Comparison of ENCODE assay signal across 9 mouse cellular contexts in the genomic region with DNA sequence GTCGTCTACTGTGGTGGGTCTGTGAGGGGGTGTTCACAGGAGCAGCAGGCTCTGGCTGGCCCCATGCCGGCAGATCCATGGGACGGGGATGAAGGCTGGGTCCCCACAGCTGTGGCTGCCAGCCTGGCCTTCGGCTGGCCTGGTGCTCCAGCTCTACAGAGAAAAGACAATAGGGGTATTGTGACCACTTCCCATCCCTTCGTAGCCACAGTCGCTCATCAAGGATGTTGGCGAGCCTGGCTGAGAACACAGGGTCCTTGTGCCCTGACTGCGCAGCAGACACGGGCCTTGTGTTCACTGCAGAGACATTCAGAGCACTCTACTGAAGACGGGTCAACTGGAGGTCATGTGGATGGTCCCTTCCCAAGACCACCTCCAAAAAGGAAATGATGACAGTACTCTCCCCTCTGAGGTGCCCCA.
A peak's percentile ranks its signal among the peaks of the same experiment; 100 is the strongest.
DNase-seq lines count a peak whose midpoint lies in the region; ATAC-seq and TF ChIP-seq lines count a peak whose summit lies in the region.
"Had no signal": no experiment of that assay in that cellular context is flagged by ENCODE, and none has a peak within 500 bp of the region (broad histone marks: within the 10 kb centered on the region; RNA-seq: fewer than 3 reads in every experiment).

No protein-coding gene starts in this region.

- H3K4me3 ChIP-seq in limb, embryonic 14.5 days (replicated peaks; ENCODE audit: low read length) = no peak overlapping the region
- no peak overlapping the region for H3K4me3 ChIP-seq in liver, embryonic 11.5 days (ENCODE audit: low read depth, low read length)
- H3K4me3 ChIP-seq: limb, embryonic 12.5 days had no signal

- no peaks in the 10 kb centered on the region for H3K27me3 ChIP-seq in limb, embryonic 14.5 days (ENCODE audit: control insufficient read depth, insufficient read depth, low read length)
- no peaks in the 10 kb centered on the region for H3K27me3 ChIP-seq in liver, embryonic 11.5 days (replicated peaks; ENCODE audit: control insufficient read depth, insufficient read depth, low read length)

- no peak overlapping the region for H3K4me2 ChIP-seq in limb, embryonic 14.5 days (replicated peaks; ENCODE audit: low read depth, low read length, severe bottlenecking)
- H3K4me2 ChIP-seq in liver, embryonic 11.5 days = no peak overlapping the region
- H3K4me2 ChIP-seq: limb, embryonic 12.5 days had no signal

- no peak overlapping the region for H3K27ac ChIP-seq in limb, embryonic 14.5 days (replicated peaks; ENCODE audit: low read depth, low read length)
- no peak overlapping the region for H3K27ac ChIP-seq in liver, embryonic 11.5 days (ENCODE audit: low read depth, low read length)
- H3K27ac ChIP-seq: limb, embryonic 12.5 days had no signal

- H3K9me3 ChIP-seq in limb, embryonic 14.5 days (ENCODE audit: control insufficient read depth, low read length) = no peaks in the 10 kb centered on the region
- no peaks in the 10 kb centered on the region for H3K9me3 ChIP-seq in liver, embryonic 11.5 days (ENCODE audit: control insufficient read depth, low read length)

- H3K9ac ChIP-seq in limb, embryonic 14.5 days (ENCODE audit: low read depth, low read length, severe bottlenecking) = no peak overlapping the region
- no peak overlapping the region for H3K9ac ChIP-seq in liver, embryonic 11.5 days (ENCODE audit: low read depth, low read length)
- H3K9ac ChIP-seq: limb, embryonic 12.5 days had no signal

- TF ChIP-seq POLR2A in limb, embryonic 14.5 days (IDR thresholded peaks at IDR 0.05; ENCODE audit: borderline replicate concordance, extremely low read depth, insufficient read depth, insufficient read length) = no peak

- no peaks in the 10 kb centered on the region for H3K36me3 ChIP-seq in limb, embryonic 14.5 days (ENCODE audit: control insufficient read depth, insufficient read depth, low read length)
- H3K36me3 ChIP-seq in liver, embryonic 11.5 days (ENCODE audit: control insufficient read depth, insufficient read depth, low read length) = no peaks in the 10 kb centered on the region
- H3K36me3 ChIP-seq: limb, embryonic 12.5 days had no signal

- peak; percentile 67 for ATAC-seq in limb, embryonic 14.5 days (ENCODE audit: low FRiP score, low read depth)
- no peak for ATAC-seq in liver, embryonic 11.5 days (replicated peaks; ENCODE audit: low FRiP score)

- H3K4me1 ChIP-seq in limb, embryonic 14.5 days (ENCODE audit: control insufficient read depth, insufficient read depth, low read length) = 0 out of 2 replicates have a peak, but pooled peaks cover 3% of the 10 kb centered on the region
- no peaks in the 10 kb centered on the region for H3K4me1 ChIP-seq in liver, embryonic 11.5 days (replicated peaks; ENCODE audit: control insufficient read depth, insufficient read depth, low read length)

- WGBS in limb, embryonic 14.5 days = 78% methylated on average over 10 of the region's 10 CpGs
- 78% methylated on average over 10 of the region's 10 CpGs for WGBS in liver, embryonic 11.5 days

- peak; percentile 90 for DNase-seq in heart, adult 11 months
- DNase-seq in heart, adult 9 months (ENCODE audit: low spot score in 2 of 2) = no peak
- DNase-seq in Muller cell, postnatal 12 days (ENCODE audit: inconsistent ontology term) = peak; percentile 99
- peak; percentile 19 to 26 for DNase-seq in frontal cortex, postnatal 36 days (ENCODE audit: low spot score in 2 of 2)
- DNase-seq in limb, embryonic 14.5 days (ENCODE audit: low spot score) = no peak
- no peak for DNase-seq in liver, embryonic 11.5 days (ENCODE audit: low spot score)
- DNase-seq in T-cell, adult 2 months (ENCODE audit: low spot score) = no peak
- DNase-seq in embryo, embryonic 11 days = no peak

Comparison
In these comparisons a context has a peak if more than half of its experiments do, and no peak if none do; other contexts are left out.
1. DNase-seq: peak in heart, adult 11 months (single experiment), Muller cell, postnatal 12 days (single experiment) and frontal cortex, postnatal 36 days (2 of 2); none in heart, adult 9 months (0 of 2), limb, embryonic 14.5 days (single experiment), liver, embryonic 11.5 days (single experiment), T-cell, adult 2 months (single experiment) and embryo, embryonic 11 days (single experiment).